Mouse (Mus musculus) ES-E14 (cell line): ENCODE results near the gene Epha4.

Source experiments
- CHD2 ChIP-seq: IDR thresholded peaks from 2 replicates; pipeline ENCODE4 v1.6.1; 2014; ENCODE audit warnings: mild to moderate bottlenecking, low read depth, low read length, inconsistent platforms
- HCFC1 ChIP-seq: IDR thresholded peaks from 2 replicates; pipeline ENCODE4 v1.6.1; 2012; ENCODE audit warnings: low read length, inconsistent platforms, borderline replicate concordance; ENCODE audit not compliant: insufficient read depth
- MAFK ChIP-seq: IDR thresholded peaks from 2 replicates; pipeline ENCODE4 v1.6.1; 2014; ENCODE audit warnings: mild to moderate bottlenecking, low read depth, low read length, inconsistent platforms; ENCODE audit not compliant: insufficient read depth
- ZC3H11A ChIP-seq: IDR thresholded peaks from 2 replicates; pipeline ENCODE4 v1.6.1; 2012; ENCODE audit warnings: low read depth, mild to moderate bottlenecking, inconsistent platforms, low read length, borderline replicate concordance
- ZNF384 ChIP-seq: IDR thresholded peaks from 2 replicates; pipeline ENCODE4 v1.6.1; 2012; ENCODE audit warnings: low read depth, low read length, inconsistent platforms

DNA sequence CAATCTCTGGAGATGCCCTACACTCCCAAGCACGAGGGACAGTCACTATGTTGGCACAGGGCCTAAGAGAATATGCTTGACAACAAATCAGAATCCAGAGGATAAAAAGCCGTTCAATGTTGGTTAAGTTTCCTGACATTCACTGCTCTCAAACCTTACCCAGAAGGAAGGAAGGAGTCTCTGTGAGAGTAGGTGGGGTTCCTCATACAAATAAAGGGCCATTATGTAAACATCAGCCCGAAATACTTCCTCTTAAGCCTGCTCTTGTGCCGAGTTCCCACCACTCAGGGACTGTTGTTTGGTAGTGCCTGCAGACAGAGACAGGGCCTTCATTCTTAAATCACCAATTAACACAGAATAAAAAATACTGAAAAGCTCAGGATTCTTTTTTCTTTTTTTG lies 72.9 kb downstream of the Epha4 start:
- TF ChIP-seq ZC3H11A (no peak), CHD2 (no peak), HCFC1 (no peak), MAFK (no peak), ZNF384 (no peak)
